In the genomic region with DNA sequence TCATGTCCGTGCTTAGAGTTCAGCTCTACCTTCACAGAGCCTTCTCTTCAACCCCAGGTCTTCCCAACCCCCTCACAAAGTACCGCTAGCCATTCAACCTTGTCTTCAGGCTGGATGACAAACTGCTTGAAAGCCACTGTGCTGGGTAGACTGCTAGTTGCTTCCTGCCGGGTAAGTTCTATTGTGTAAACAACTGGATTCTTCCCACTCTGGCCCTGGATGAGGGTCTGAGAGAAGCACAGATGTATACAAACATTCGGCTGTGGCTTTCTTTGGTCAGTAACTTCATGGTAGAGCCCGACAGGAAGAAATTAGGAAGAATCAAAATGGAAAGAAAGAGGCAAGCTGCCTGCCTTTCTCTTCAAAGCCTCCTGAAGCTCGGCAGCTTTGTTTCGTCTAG, we compare ENCODE assay signal across 25 mouse cellular contexts. TPM values are rescaled to one million over a fixed set of nuclear protein-coding genes. Genes with fewer than 3 reads are reported as not detected.
DNase-seq lines count a peak whose midpoint lies in the region; ATAC-seq and TF ChIP-seq lines count a peak whose summit lies in the region.
"Had no signal": no experiment of that assay in that cellular context is flagged by ENCODE, and none has a peak within 500 bp of the region (broad histone marks: within the 10 kb centered on the region; RNA-seq: fewer than 3 reads in every experiment).

No protein-coding gene starts in this region.

- H3K27ac ChIP-seq in kidney, postnatal 0 days = no peak overlapping the region
- no peak overlapping the region for H3K27ac ChIP-seq in lung, embryonic 16.5 days (ENCODE audit: low read length)
- no peak overlapping the region for H3K27ac ChIP-seq in lung, postnatal 0 days (ENCODE audit: low read length)
- H3K27ac ChIP-seq: forebrain, embryonic 10.5 days; forebrain, embryonic 13.5 days; gastrocnemius, adult 2 months; heart, embryonic 15.5 days; hindbrain, embryonic 14.5 days had no signal

- no peaks in the 10 kb centered on the region for H3K4me1 ChIP-seq in kidney, postnatal 0 days (replicated peaks; ENCODE audit: insufficient read depth, low read length)
- H3K4me1 ChIP-seq in lung, embryonic 16.5 days (replicated peaks; ENCODE audit: control insufficient read depth, insufficient read depth, low read length) = no peaks in the 10 kb centered on the region
- H3K4me1 ChIP-seq in lung, postnatal 0 days (ENCODE audit: insufficient read depth, low read depth, low read length) = no peaks in the 10 kb centered on the region
- H3K4me1 ChIP-seq: forebrain, embryonic 10.5 days; forebrain, embryonic 13.5 days; heart, embryonic 15.5 days had no signal

- H3K4me2 ChIP-seq in kidney, postnatal 0 days (ENCODE audit: low read length) = no peak overlapping the region
- no peak overlapping the region for H3K4me2 ChIP-seq in lung, embryonic 16.5 days (ENCODE audit: low read depth, low read length)
- no peak overlapping the region for H3K4me2 ChIP-seq in lung, postnatal 0 days (replicated peaks; ENCODE audit: low read depth, low read length)
- H3K4me2 ChIP-seq: forebrain, embryonic 13.5 days; heart, embryonic 12.5 days; heart, embryonic 15.5 days; hindbrain, embryonic 14.5 days had no signal

- 21% methylated on average over 7 of the region's 7 CpGs for WGBS in kidney, postnatal 0 days
- WGBS in lung, embryonic 16.5 days = 18% methylated on average over 7 of the region's 7 CpGs
- 11% methylated on average over 7 of the region's 7 CpGs for WGBS in lung, postnatal 0 days

- intact Hi-C loops in heart, postnatal 10 days (cut with DNase I) = no loop called here
- intact Hi-C loops in left cerebral cortex, postnatal 14 days (cut with DNase I) = no loop called here

- H3K4me3 ChIP-seq in kidney, postnatal 0 days (replicated peaks; ENCODE audit: low read depth, low read length) = no peak overlapping the region
- no peak overlapping the region for H3K4me3 ChIP-seq in lung, embryonic 16.5 days (ENCODE audit: low read length)
- H3K4me3 ChIP-seq in lung, postnatal 0 days (ENCODE audit: low read depth, low read length) = no peak overlapping the region
- H3K4me3 ChIP-seq: forebrain, embryonic 10.5 days; forebrain, embryonic 13.5 days; gastrocnemius, adult 2 months; heart, embryonic 12.5 days; heart, embryonic 15.5 days had no signal

- no peak for TF ChIP-seq EP300 in lung, postnatal 0 days (IDR thresholded peaks at IDR 0.05)

- ATAC-seq in kidney, postnatal 0 days (replicated peaks; ENCODE audit: low FRiP score, low read depth) = no peak
- ATAC-seq in lung, embryonic 16.5 days (ENCODE audit: low read depth) = peak; percentile 64
- ATAC-seq in lung, postnatal 0 days = no peak
- ATAC-seq: forebrain, embryonic 13.5 days; forebrain, embryonic 16.5 days; Patski had no signal

- DNase-seq in heart, adult 11 months = peak; percentile 37
- no peak for DNase-seq in heart, postnatal 10 days
- peak; percentile 28 for DNase-seq in kidney, postnatal 0 days (ENCODE audit: low spot score)
- DNase-seq in kidney, adult 9 months = no peak
- DNase-seq in lung, postnatal 0 days (ENCODE audit: low spot score) = no peak
- DNase-seq in left cerebral cortex, postnatal 14 days (ENCODE audit: low spot score in 2 of 2) = no peak
- DNase-seq: adrenal gland, postnatal 10 days; adrenal gland, postnatal 36 days; cerebellum, adult 18-20 months; cerebellum, adult 9-10 months; cerebellum, postnatal 14 days; gastrocnemius, adult 2 months; gastrocnemius, postnatal 14 days; heart, adult 18-20 months; heart, postnatal 14 days; heart, postnatal 4 days had no signal

- H3K27me3 ChIP-seq in kidney, postnatal 0 days (ENCODE audit: insufficient read depth, low read length) = no peaks in the 10 kb centered on the region
- H3K27me3 ChIP-seq in lung, embryonic 16.5 days (ENCODE audit: control insufficient read depth, insufficient read depth, low read depth, low read length) = no peaks in the 10 kb centered on the region
- H3K27me3 ChIP-seq in lung, postnatal 0 days (replicated peaks; ENCODE audit: insufficient read depth, low read length) = no peaks in the 10 kb centered on the region
- H3K27me3 ChIP-seq: forebrain, embryonic 13.5 days; heart, embryonic 12.5 days; heart, embryonic 15.5 days; Patski had no signal

- no peaks in the 10 kb centered on the region for H3K9me3 ChIP-seq in kidney, postnatal 0 days (replicated peaks; ENCODE audit: low read length)
- H3K9me3 ChIP-seq in lung, embryonic 16.5 days (ENCODE audit: control insufficient read depth, low read length) = no peaks in the 10 kb centered on the region
- no peaks in the 10 kb centered on the region for H3K9me3 ChIP-seq in lung, postnatal 0 days (ENCODE audit: low read length)
- H3K9me3 ChIP-seq: forebrain, embryonic 10.5 days; forebrain, embryonic 13.5 days; G1E; heart, embryonic 12.5 days; heart, embryonic 15.5 days had no signal

- no peak for TF ChIP-seq CTCF in kidney, postnatal 0 days (IDR thresholded peaks at IDR 0.05; ENCODE audit: low read depth)
- TF ChIP-seq CTCF in lung, postnatal 0 days (IDR thresholded peaks at IDR 0.05) = no peak

- no peaks in the 10 kb centered on the region for H3K36me3 ChIP-seq in kidney, postnatal 0 days (ENCODE audit: insufficient read depth, low read length)
- no peaks in the 10 kb centered on the region for H3K36me3 ChIP-seq in lung, embryonic 16.5 days (ENCODE audit: control insufficient read depth, insufficient read depth, low read length)
- H3K36me3 ChIP-seq in lung, postnatal 0 days (ENCODE audit: insufficient read depth, low read length) = no peaks in the 10 kb centered on the region
- H3K36me3 ChIP-seq: forebrain, embryonic 10.5 days; G1E; heart, embryonic 12.5 days; heart, embryonic 15.5 days had no signal

- no peak overlapping the region for H3K9ac ChIP-seq in kidney, postnatal 0 days (ENCODE audit: low read depth, low read length)
- no peak overlapping the region for H3K9ac ChIP-seq in lung, embryonic 16.5 days (ENCODE audit: low read length)
- H3K9ac ChIP-seq in lung, postnatal 0 days (replicated peaks; ENCODE audit: low read depth) = no peak overlapping the region
- H3K9ac ChIP-seq: forebrain, embryonic 13.5 days; heart, embryonic 12.5 days; heart, embryonic 15.5 days; hindbrain, embryonic 14.5 days had no signal

RNA-seq across cellular contexts. Expression of a gene that starts 30.9 kb away (rescaled TPM):
- 10 to 100 TPM; 37.0 to 37.6 TPM for total RNA-seq in heart, postnatal 10 days (2021)
- 29.8 and 34.5 TPM in 2 replicates for polyA plus RNA-seq in kidney, postnatal 0 days (2015; fragmentation: Nextera tagmentation; extraction: Ambion mirVana)
- 33.2 and 35.2 TPM in 2 replicates for polyA plus RNA-seq in lung, embryonic 16.5 days (2015; fragmentation: Nextera tagmentation; extraction: Ambion mirVana)
- 20.9 and 24.0 TPM in 2 replicates for polyA plus RNA-seq in lung, postnatal 0 days (2015; fragmentation: Nextera tagmentation; extraction: Ambion mirVana)
- total RNA-seq in left cerebral cortex, postnatal 14 days (2021) = 10 to 100 TPM; 13.0 to 14.9 TPM

Comparison
In these comparisons a context has a peak if more than half of its experiments do, and no peak if none do; other contexts are left out.
1. DNase-seq: peak in heart, adult 11 months (single experiment) and kidney, postnatal 0 days (single experiment); none in heart, postnatal 10 days (0 of 2), kidney, adult 9 months (single experiment), lung, postnatal 0 days (single experiment) and left cerebral cortex, postnatal 14 days (0 of 2).